Mouse (Mus musculus) limb, embryonic 11.5 days (tissue): Measurements from ENCODE around the gene Cldn7. TPM values are rescaled to one million over a fixed set of nuclear protein-coding genes. Genes with fewer than 3 reads are reported as not detected.
"Not testable (repeated sequence)": the region's sequence is repeated elsewhere in the genome, so short reads cannot be mapped to it uniquely, and the experiment has no call there.

Experiments used
- ATAC-seq: fragments of 200-750 bp; cut with Nextera tagmentation; 2 replicates; pipeline ENCODE4 v1.8.0; 2017; ENCODE audit warnings: low read depth; ENCODE audit not compliant: insufficient number of reproducible peaks, low FRiP score, low TSS enrichment
- DNase-seq: peaks from one replicate; pipeline ENCODE4 v3.0.0-alpha.2; 2015; ENCODE audit warnings: low spot score
- H3K27ac ChIP-seq: fragments of 300-500 bp; sonication (generic); replicated peaks from 2 replicates; pipeline ENCODE4 v1.5.1; 2014; ENCODE audit warnings: low read depth, mild to moderate bottlenecking, low read length
- H3K27me3 ChIP-seq: fragments of 300-500 bp; sonication (generic); 2 replicates; pipeline ENCODE4 v1.6.1; 2014; ENCODE audit warnings: mild to moderate bottlenecking, low read length, mixed read lengths; ENCODE audit not compliant: control insufficient read depth, insufficient read depth
- H3K36me3 ChIP-seq: fragments of 300-500 bp; sonication (generic); 2 replicates; pipeline ENCODE4 v1.6.1; 2014; ENCODE audit warnings: mild to moderate bottlenecking, low read length, moderate library complexity, mixed read lengths; ENCODE audit not compliant: control insufficient read depth, insufficient read depth
- H3K4me1 ChIP-seq: fragments of 300-500 bp; sonication (generic); 2 replicates; pipeline ENCODE4 v1.6.1; 2014; ENCODE audit warnings: low read length, mixed read lengths; ENCODE audit not compliant: control insufficient read depth, insufficient read depth
- H3K4me2 ChIP-seq: fragments of 300-500 bp; sonication (generic); 2 replicates; pipeline ENCODE4 v1.6.1; 2014; ENCODE audit warnings: low read depth, mild to moderate bottlenecking, moderate library complexity; ENCODE audit not compliant: severe bottlenecking
- H3K4me3 ChIP-seq: fragments of 300-500 bp; sonication (generic); 2 replicates; pipeline ENCODE4 v1.5.1; 2014; ENCODE audit warnings: low read depth, low read length
- H3K9ac ChIP-seq: fragments of 300-500 bp; sonication (generic); 2 replicates; pipeline ENCODE4 v1.6.1; 2014; ENCODE audit warnings: mild to moderate bottlenecking, low read length
- H3K9me3 ChIP-seq: fragments of 300-500 bp; sonication (generic); 2 replicates; pipeline ENCODE4 v1.6.1; 2016; ENCODE audit warnings: low read length; ENCODE audit not compliant: control insufficient read depth
- WGBS: fragments of 180-500 bp; shearing (Covaris S2); extraction: QIAGEN DNeasy Blood & Tissue Kit; methylation state at CpG from one replicate; pipeline ENCODE4 v1.1.7; 2014; 5-methylcytosine and 5-hydroxymethylcytosine counted together
- polyA plus RNA-seq: library from polyadenylated mRNA; unstranded; fragments of >200 nt; fragmentation: Nextera tagmentation; extraction: Ambion mirVana; gene quantifications from 2 replicates; pipeline ENCODE4 v1.2.1, GENCODE M21; 2014

Cldn7 gene
- polyA plus RNA-seq, 1 experiment from 2014 or later: 13.2 TPM

DNA sequence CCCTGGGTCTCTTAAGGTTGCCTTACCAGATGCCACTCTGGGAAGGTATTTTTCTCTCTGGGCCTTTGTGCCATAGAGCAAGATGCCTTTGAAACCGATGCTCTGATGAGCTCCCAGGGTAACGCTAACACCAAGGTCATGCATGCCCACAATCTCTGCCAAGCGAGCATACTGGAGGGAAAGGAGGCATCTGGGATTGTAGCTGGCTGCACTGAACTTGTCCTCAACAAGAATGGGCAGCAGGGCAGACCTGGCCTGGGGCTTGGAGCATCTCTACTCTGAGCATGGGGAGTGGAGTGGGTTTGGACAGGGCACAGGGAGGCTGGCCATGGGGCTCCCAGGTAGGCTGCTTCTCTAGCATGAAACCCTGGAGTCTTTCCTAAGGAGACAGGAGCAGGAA is 48.8 kb downstream of the Cldn7 start:
- ATAC-seq: no peak
- 87% methylated on average over 3 of the region's 3 CpGs for WGBS
- H3K36me3 ChIP-seq: peaks cover 25% of the 10 kb centered on the region

DNA sequence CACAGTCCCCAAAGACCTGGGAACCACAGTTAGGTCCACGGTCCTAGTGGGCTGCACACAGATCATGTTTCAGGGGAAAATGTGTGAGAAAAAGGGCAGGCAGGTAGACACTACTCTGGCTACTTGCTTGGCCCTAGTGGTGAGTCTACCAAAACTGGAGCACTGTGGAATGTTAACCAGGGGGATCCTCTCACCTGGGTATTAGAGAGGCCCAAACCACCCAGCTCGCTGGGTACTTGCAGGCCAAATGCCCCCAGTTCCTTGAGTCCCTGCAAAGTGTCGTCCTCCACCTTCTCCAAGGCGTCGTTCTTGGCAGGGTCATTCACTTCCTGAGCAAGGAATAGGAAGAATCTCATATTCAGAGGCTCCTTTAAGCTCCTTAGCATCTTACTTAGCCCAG is 49.5 kb downstream of the Cldn7 start:
- Histone ChIP-seq H3K27ac (no peak overlapping the region), H3K4me3 (no peak overlapping the region; the same call in 1 of the 2 replicates), H3K9me3 (no peaks in the 10 kb centered on the region), H3K4me2 (peak overlapping the region; percentile 83; the same call in 1 of the 2 replicates), H3K4me1 (peaks cover 26% of the 10 kb centered on the region), H3K36me3 (peaks cover 21% of the 10 kb centered on the region), H3K9ac (peak overlapping the region; percentile 22; the same call in 1 of the 2 replicates), H3K27me3 (no peaks in the 10 kb centered on the region)
- DNase-seq: no peak
- WGBS: 60% methylated on average over 5 of the region's 5 CpGs
- ATAC-seq: no peak

More for the DNA sequence above, 48.8 kb downstream of the Cldn7 start:
- no peak overlapping the region for H3K4me3 ChIP-seq
- no peaks in the 10 kb centered on the region for H3K27me3 ChIP-seq
- H3K4me1 ChIP-seq: peaks cover 22% of the 10 kb centered on the region
- H3K4me2 ChIP-seq: no peak overlapping the region
- no peak overlapping the region for H3K9ac ChIP-seq
- H3K27ac ChIP-seq: no peak overlapping the region
- no peak for DNase-seq
- H3K9me3 ChIP-seq: no peaks in the 10 kb centered on the region

DNA sequence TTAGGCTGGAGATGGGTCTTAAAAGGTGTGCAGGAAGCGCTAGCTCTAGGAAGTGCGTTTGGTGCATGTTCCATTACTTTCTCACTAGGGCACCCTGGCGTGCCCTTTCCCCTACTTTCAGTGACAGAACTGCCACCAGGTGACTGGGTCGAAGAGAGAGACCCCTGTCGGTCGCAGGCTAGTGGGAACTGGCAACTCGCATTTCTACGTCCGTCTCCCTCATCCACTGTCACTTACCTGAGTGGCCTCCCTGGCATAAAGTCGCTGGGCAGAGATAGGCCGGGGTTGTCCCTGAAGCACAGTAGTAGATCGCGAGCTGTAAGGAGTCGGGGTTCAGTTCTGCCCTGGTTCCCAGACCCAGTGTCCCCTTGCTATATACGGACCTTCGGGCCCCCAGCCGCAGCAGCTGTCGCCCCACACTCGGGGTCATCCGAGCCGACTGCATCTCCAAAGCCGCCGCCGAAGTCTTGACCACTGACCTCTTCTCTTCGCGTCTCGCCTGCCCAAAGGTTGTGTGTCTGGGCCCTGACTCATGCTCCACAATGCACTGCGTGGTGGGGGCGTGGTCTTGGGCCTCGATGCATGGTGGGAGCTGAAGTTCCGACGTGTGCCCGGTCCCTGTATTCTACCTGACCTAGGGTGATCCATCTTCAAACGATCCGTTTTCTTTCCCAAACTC is 50.4 kb downstream of the Cldn7 start, which contains the start of gene Acadvl:
Gene Acadvl (minus strand): TSS at position 532 of the 679 bp plus-strand sequence.
- Histone ChIP-seq H3K4me3 (peak within 1 kb of the TSS; percentile 52), H3K9me3 (no peaks in the 10 kb centered on the region), H3K4me1 (peaks cover 34% of the 10 kb centered on the region), H3K27me3 (no peaks in the 10 kb centered on the region), H3K27ac (peak within 1 kb of the TSS; percentile 40), H3K9ac (peak within 1 kb of the TSS; percentile 60), H3K36me3 (peaks cover 15% of the 10 kb centered on the region), H3K4me2 (peak within 1 kb of the TSS; percentile 83)
- DNase-seq: peak; percentile 88
- under 1% methylated on average over 35 of the region's 35 CpGs for WGBS
- ATAC-seq: peak; percentile 81

DNA sequence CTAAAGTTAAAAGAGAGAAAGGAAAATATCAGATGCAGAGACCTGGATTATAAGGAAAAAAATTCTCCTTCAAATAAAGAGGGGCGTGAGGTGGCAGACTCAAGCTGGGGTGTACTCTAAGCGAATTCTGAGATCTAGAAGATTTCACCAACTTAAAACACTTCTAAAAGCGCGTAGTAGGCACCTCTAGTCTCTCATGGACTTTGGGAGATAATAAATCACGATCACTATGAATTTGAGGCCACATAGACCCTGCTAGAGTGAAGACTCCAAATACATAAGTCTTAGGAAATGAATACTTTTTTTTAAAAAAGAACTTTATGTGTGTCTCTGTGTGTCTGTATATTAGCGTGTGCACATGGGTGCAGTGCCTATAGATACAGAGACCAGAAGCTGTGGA is 51.1 kb downstream of the Cldn7 start:
- Histone ChIP-seq H3K9ac (no peak overlapping the region), H3K27me3 (no peaks in the 10 kb centered on the region), H3K36me3 (peaks cover 11% of the 10 kb centered on the region), H3K4me2 (peak overlapping the region; percentile 83), H3K9me3 (no peaks in the 10 kb centered on the region), H3K4me3 (peak overlapping the region; percentile 52; the same call in 1 of the 2 replicates), H3K4me1 (peaks cover 41% of the 10 kb centered on the region), H3K27ac (no peak overlapping the region)
- ATAC-seq: no peak
- 66% methylated on average over 6 of the region's 6 CpGs for WGBS
- DNase-seq: no peak

DNA sequence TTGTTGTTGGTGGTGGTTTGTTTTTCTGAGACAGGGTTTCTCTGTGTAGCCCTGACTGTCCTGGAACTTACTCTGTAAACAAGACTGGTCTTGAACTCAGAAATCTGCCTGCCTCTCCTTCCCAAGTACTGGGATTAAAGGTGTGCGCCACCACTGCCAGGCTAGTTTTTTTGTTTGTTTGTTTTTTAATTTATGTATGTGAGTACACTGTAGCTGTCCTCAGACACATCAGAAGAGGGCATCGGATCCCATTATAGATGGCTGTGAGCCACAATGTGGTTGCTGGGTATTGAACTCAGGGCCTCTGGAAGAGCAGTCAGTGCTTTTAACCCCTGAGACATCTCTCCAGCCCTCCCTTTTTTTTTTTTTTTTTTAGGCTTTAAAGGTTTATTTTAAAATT is 51.6 kb downstream of the Cldn7 start:
- H3K9ac ChIP-seq, H3K36me3 ChIP-seq, H3K9me3 ChIP-seq, H3K4me2 ChIP-seq, H3K4me3 ChIP-seq, H3K27ac ChIP-seq, H3K27me3 ChIP-seq, DNase-seq, ATAC-seq: not testable (repeated sequence)
- peaks cover 43% of the 10 kb centered on the region for H3K4me1 ChIP-seq
- 79% methylated on average over 2 of the region's 2 CpGs for WGBS

DNA sequence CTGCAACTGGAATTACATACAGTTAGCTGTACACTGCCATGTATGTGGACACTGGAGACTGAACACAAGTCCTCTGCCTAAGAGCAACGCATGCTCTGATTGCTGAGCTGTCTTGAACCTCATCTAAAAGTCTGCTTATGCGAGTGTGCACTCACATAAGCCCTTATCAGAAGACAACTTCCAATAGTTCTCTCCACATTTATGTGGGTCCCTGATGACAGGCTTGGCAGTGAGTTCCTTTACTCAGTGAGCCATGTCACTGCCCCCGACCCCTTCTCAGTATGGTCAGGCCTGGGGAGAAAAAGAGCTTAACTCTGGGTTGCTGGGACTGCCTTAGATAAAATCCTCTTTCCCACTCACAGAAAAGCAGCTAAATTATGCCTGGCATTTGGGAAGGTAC is 52.1 kb downstream of the Cldn7 start, which contains the start of gene Dlg4:
Gene Dlg4 (plus strand): TSS at position 274 of the 400 bp plus-strand sequence.
- Histone ChIP-seq H3K27ac (peak within 1 kb of the TSS; percentile 69; the same call in 1 of the 2 replicates), H3K9ac (no peak within 1 kb of the TSS; the same call in 1 of the 2 replicates), H3K4me1 (peaks cover 43% of the 10 kb centered on the region), H3K4me2 (peak within 1 kb of the TSS; percentile 59), H3K9me3 (no peaks in the 10 kb centered on the region), H3K4me3 (peak within 1 kb of the TSS; percentile 47; the same call in 1 of the 2 replicates), H3K27me3 (no peaks in the 10 kb centered on the region), H3K36me3 (peaks cover 5% of the 10 kb centered on the region)
- ATAC-seq (no peak), DNase-seq (no peak)
- WGBS: 87% methylated on average over 3 of the region's 3 CpGs

DNA sequence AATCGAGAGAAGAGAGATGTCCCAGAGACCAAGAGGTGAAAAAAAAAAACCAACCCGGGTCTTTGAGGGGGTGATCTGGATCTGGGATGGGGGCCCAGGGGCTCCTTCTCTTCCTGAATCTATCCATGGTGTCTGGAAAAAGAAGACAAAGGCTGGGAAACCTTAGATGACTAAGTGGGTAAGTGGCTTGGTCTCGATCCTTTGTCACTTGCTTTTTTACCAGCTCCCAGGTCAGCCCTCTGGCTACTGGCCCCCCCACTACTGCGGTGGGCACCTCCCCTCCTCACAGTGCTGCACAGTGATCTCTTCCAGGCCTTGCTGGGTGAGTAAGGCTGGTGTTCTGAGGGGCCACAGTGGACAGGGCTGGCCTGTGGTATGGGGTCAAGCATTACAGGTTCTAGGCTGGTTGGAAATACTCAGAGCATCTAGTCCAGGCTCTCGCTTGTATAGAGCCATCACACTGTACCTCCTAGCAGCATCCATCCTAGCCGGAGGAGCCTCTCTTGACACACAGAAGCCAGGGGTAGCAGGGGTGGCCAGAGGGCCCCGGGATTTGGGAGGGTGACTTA is 52.7 kb downstream of the Cldn7 start:
- no peak for ATAC-seq
- H3K4me1 ChIP-seq: peaks cover 48% of the 10 kb centered on the region
- H3K4me2 ChIP-seq: peak overlapping the region; percentile 59; the same call in 1 of the 2 replicates

More for the DNA sequence above, 52.7 kb downstream of the Cldn7 start:
- Histone ChIP-seq H3K4me3 (peak overlapping the region; percentile 47; the same call in 1 of the 2 replicates), H3K9ac (no peak overlapping the region; the same call in 1 of the 2 replicates), H3K27ac (peak overlapping the region; percentile 69; the same call in 1 of the 2 replicates), H3K36me3 (peaks cover 2% of the 10 kb centered on the region; the same call in 1 of the 2 replicates), H3K27me3 (no peaks in the 10 kb centered on the region), H3K9me3 (no peaks in the 10 kb centered on the region)
- no peak for DNase-seq
- WGBS: 48% methylated on average over 7 of the region's 7 CpGs
